Mouse (Mus musculus): ENCODE results near the gene Map7d2.

DNA sequence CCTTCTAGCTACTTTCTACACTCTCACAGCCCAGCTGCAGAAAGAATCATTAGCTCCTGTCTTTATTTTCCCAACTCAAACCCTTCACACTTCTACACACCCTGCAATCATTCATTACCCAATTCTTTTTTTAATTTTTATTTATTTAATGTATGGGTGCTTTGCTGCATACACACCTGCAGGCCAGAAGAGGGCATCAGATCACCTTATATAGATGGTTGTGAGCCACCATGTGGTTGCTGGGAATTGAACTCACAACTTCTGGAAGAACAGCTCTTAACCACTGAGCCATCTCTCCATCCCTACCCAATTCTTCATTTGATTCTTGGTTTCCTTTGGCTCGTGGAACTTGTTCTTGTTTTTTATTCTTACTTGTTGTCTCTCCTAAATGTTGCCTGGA, 69.9 kb downstream of the Map7d2 start:
- TF ChIP-seq CTCF (IDR thresholded peaks at IDR 0.05; ENCODE audit: control insufficient read depth, insufficient read depth, insufficient read length) (no peak), MAX (IDR thresholded peaks at IDR 0.05) (no peak)

Data from C2C12 (cell line).